Mouse (Mus musculus) left cerebral cortex, postnatal 4 days (tissue): Measurements from ENCODE around the gene Sh3glb1. TPM values are rescaled to one million over a fixed set of nuclear protein-coding genes. Genes with fewer than 3 reads are reported as not detected.
A peak's percentile ranks its signal among the peaks of the same experiment; 100 is the strongest.

Source experiments
- DNase-seq: peaks from one replicate; pipeline ENCODE4 v3.0.0-alpha.2; 2022
- intact Hi-C: fragments of 180-260 bp; cut with DNase I; formaldehyde crosslinking; loops from one replicate; pipeline ENCODE4 v1.15.1; 2025
- total RNA-seq, 2 experiments: library from RNA; stranded (reverse); gene quantifications; 2 replicates each; pipeline ENCODE4 v1.2.3; 2021

Gene Sh3glb1
- total RNA-seq, 2 experiments from 2014 or later = 179 to 208 TPM

GRCm38 (mm10) chr3:144715901-144716300, 4.2 kb downstream of the Sh3glb1 start:
- DNase-seq = no peak
- intact Hi-C loops = loop anchor here (10.0 kb wide), 1 partner anchor 409 kb away; no protein-coding TSS in a partner anchor

GRCm38 (mm10) chr3:144715033-144715432, 5.1 kb downstream of the Sh3glb1 start:
- no peak for DNase-seq
- intact Hi-C loops = loop anchor here (10.0 kb wide), 1 partner anchor 410 kb away; no protein-coding TSS in a partner anchor

- no peak for DNase-seq
- intact Hi-C loops = loop anchor here (10.0 kb wide), 1 partner anchor 410 kb away; no protein-coding TSS in a partner anchor
These were observed 5.5 kb downstream of the Sh3glb1 start for GRCm38 (mm10) chr3:144714606-144715005.

GRCm38 (mm10) chr3:144714126-144714525, 6.0 kb downstream of the Sh3glb1 start:
- intact Hi-C loops = loop anchor here (10.0 kb wide), 1 partner anchor 411 kb away; no protein-coding TSS in a partner anchor
- DNase-seq = no peak

- intact Hi-C loops = loop anchor here (10.0 kb wide), 1 partner anchor 413 kb away; no protein-coding TSS in a partner anchor
- no peak for DNase-seq
These were observed 8.4 kb downstream of the Sh3glb1 start for GRCm38 (mm10) chr3:144711607-144712206.

GRCm38 (mm10) chr3:144708612-144709011, 11.5 kb downstream of the Sh3glb1 start:
- DNase-seq = no peak
- intact Hi-C loops = no loop called here

- intact Hi-C loops = no loop called here
- no peak for DNase-seq
These were observed 16.2 kb downstream of the Sh3glb1 start for GRCm38 (mm10) chr3:144703959-144704358.

GRCm38 (mm10) chr3:144698790-144699433, 21.2 kb downstream of the Sh3glb1 start:
- intact Hi-C loops = no loop called here
- no peak for DNase-seq

GRCm38 (mm10) chr3:144697942-144698341, 22.2 kb downstream of the Sh3glb1 start:
- intact Hi-C loops = no loop called here
- DNase-seq = no peak

- intact Hi-C loops = no loop called here
- no peak for DNase-seq
These were observed 23.0 kb downstream of the Sh3glb1 start for GRCm38 (mm10) chr3:144697154-144697553.

- intact Hi-C loops = no loop called here
- DNase-seq = no peak
These were observed 25.2 kb downstream of the Sh3glb1 start for GRCm38 (mm10) chr3:144694941-144695340.

GRCm38 (mm10) chr3:144694040-144694439, 26.1 kb downstream of the Sh3glb1 start:
- intact Hi-C loops = no loop called here
- no peak for DNase-seq

- intact Hi-C loops = no loop called here
- no peak for DNase-seq
These were observed 28.1 kb downstream of the Sh3glb1 start for GRCm38 (mm10) chr3:144692052-144692451.

- intact Hi-C loops = no loop called here
- DNase-seq = peak; percentile 38
These were observed 30.9 kb downstream of the Sh3glb1 start for GRCm38 (mm10) chr3:144689236-144689635.

- no peak for DNase-seq
- intact Hi-C loops = no loop called here
These were observed 31.9 kb downstream of the Sh3glb1 start for GRCm38 (mm10) chr3:144688284-144688683.

- DNase-seq = no peak
- intact Hi-C loops = no loop called here
These were observed 32.5 kb downstream of the Sh3glb1 start for GRCm38 (mm10) chr3:144687618-144688017.

- intact Hi-C loops = no loop called here
- no peak for DNase-seq
These were observed 34.0 kb downstream of the Sh3glb1 start for GRCm38 (mm10) chr3:144686146-144686545.

GRCm38 (mm10) chr3:144683136-144683814, 36.9 kb downstream of the Sh3glb1 start:
- no peak for DNase-seq
- intact Hi-C loops = no loop called here

- intact Hi-C loops = no loop called here
- no peak for DNase-seq
These were observed 38.6 kb downstream of the Sh3glb1 start for GRCm38 (mm10) chr3:144681542-144681941.

- DNase-seq = no peak
- intact Hi-C loops = no loop called here
These were observed 40.4 kb downstream of the Sh3glb1 start for GRCm38 (mm10) chr3:144679701-144680159.

GRCm38 (mm10) chr3:144679137-144679536, 41.0 kb downstream of the Sh3glb1 start:
- DNase-seq = no peak
- intact Hi-C loops = no loop called here
